Mouse (Mus musculus) ES-E14 (cell line): ENCODE data around the gene Cdk5r2. TPM values are rescaled to one million over a fixed set of nuclear protein-coding genes. Genes with fewer than 3 reads are reported as not detected.

Source experiments
- DNase-seq: peaks from one replicate; pipeline ENCODE4 v3.0.0-alpha.2; 2013; ENCODE audit warnings: low read depth, low spot score
- H3K27ac ChIP-seq: 2 replicates; pipeline ENCODE4 v1.5.1; 2012; ENCODE audit warnings: low read depth, mild to moderate bottlenecking, low read length, moderate library complexity, mixed read lengths; ENCODE audit not compliant: poor library complexity, insufficient read depth, severe bottlenecking
- H3K36me3 ChIP-seq: 2 replicates; pipeline ENCODE4 v1.6.1; 2012; ENCODE audit warnings: mild to moderate bottlenecking, low read length, moderate library complexity, mixed read lengths; ENCODE audit not compliant: control insufficient read depth, poor library complexity, insufficient read depth, severe bottlenecking
- H3K4me1 ChIP-seq, 2 experiments: fragments of 150-350 bp in 1 of 2; sonication (generic) in 1 of 2; 2 replicates each; pipeline ENCODE4 v1.6.1; 2012; ENCODE audit warnings: low read length in 2 of 2, mild to moderate bottlenecking in 1 of 2, mixed read lengths in 1 of 2; ENCODE audit not compliant: control insufficient read depth in 2 of 2, insufficient read depth in 2 of 2, poor library complexity in 1 of 2
- H3K4me3 ChIP-seq, 2 experiments: fragments of 150-350 bp in 1 of 2; sonication (generic) in 1 of 2; 2 replicates each; pipeline ENCODE4 v1.5.1; 2012; ENCODE audit warnings: low read length in 2 of 2, low read depth in 1 of 2, mild to moderate bottlenecking in 1 of 2, mixed read lengths in 1 of 2; ENCODE audit not compliant: insufficient read depth in 1 of 2, poor library complexity in 1 of 2, severe bottlenecking in 1 of 2
- H3K9ac ChIP-seq: 2 replicates; pipeline ENCODE4 v1.6.1; 2012; ENCODE audit warnings: low read depth, mild to moderate bottlenecking, low read length, mixed read lengths; ENCODE audit not compliant: poor library complexity, insufficient read depth, severe bottlenecking
- H3K9me3 ChIP-seq: fragments of 150-350 bp; sonication (generic); 2 replicates; pipeline ENCODE4 v1.6.1; 2012; ENCODE audit warnings: low read depth, mild to moderate bottlenecking, low read length; ENCODE audit not compliant: control insufficient read depth, insufficient read depth
- CHD2 ChIP-seq: IDR thresholded peaks from 2 replicates; pipeline ENCODE4 v1.6.1; 2014; ENCODE audit warnings: mild to moderate bottlenecking, low read depth, low read length, inconsistent platforms
- HCFC1 ChIP-seq: IDR thresholded peaks from 2 replicates; pipeline ENCODE4 v1.6.1; 2012; ENCODE audit warnings: low read length, inconsistent platforms, borderline replicate concordance; ENCODE audit not compliant: insufficient read depth
- MAFK ChIP-seq: IDR thresholded peaks from 2 replicates; pipeline ENCODE4 v1.6.1; 2014; ENCODE audit warnings: mild to moderate bottlenecking, low read depth, low read length, inconsistent platforms; ENCODE audit not compliant: insufficient read depth
- ZC3H11A ChIP-seq: IDR thresholded peaks from 2 replicates; pipeline ENCODE4 v1.6.1; 2012; ENCODE audit warnings: low read depth, mild to moderate bottlenecking, inconsistent platforms, low read length, borderline replicate concordance
- ZNF384 ChIP-seq: IDR thresholded peaks from 2 replicates; pipeline ENCODE4 v1.6.1; 2012; ENCODE audit warnings: low read depth, low read length, inconsistent platforms
- in situ Hi-C, 2 experiments: fragments of 600-800 bp; cut with MboI; formaldehyde crosslinking; loops; one replicate each; pipeline ENCODE4 v1.15.1; 2025; ENCODE audit warnings: low sequenced_read_pairs in 2 of 2, inconsistent platforms in 1 of 2; ENCODE audit not compliant: unreplicated experiment in 2 of 2
- total RNA-seq: library from RNA; depleted of rRNA; stranded (reverse); fragments of 300-350 nt; gene quantifications from 2 replicates; pipeline ENCODE4 v1.2.3, GENCODE M21; 2012

Cdk5r2 gene
- total RNA-seq, 1 experiment = 0.54 TPM

GRCm38 (mm10) chr1:74855156-74855555, 422 bp downstream of the Cdk5r2 start:
- no peaks in the 10 kb centered on the region for H3K36me3 ChIP-seq
- in situ Hi-C loops = loop anchor here in 1 of 2 experiments (10.0 kb wide), 2 partner anchors 50 to 80 kb away; partner anchors contain the start of gene Wnt6
- TF ChIP-seq HCFC1 (no peak), MAFK (no peak), ZNF384 (no peak), ZC3H11A (no peak), CHD2 (no peak)
- H3K27ac ChIP-seq = no peak overlapping the region
- H3K9me3 ChIP-seq = no peaks in the 10 kb centered on the region
- peak overlapping the region; percentile 47 for H3K9ac ChIP-seq
- DNase-seq = no peak
- peak overlapping the region; percentile 70 to 75 for H3K4me3 ChIP-seq
- H3K4me1 ChIP-seq = peaks cover 5 to 42% of the 10 kb centered on the region in 2 experiments; a peak in 3 of 4 replicates

GRCm38 (mm10) chr1:74855651-74856438, 1.1 kb downstream of the Cdk5r2 start:
- H3K27ac ChIP-seq = no peak overlapping the region
- in situ Hi-C loops = loop anchor here in 1 of 2 experiments (10.0 kb wide), 2 partner anchors 51 to 81 kb away; partner anchors contain the start of gene Wnt6
- DNase-seq = no peak
- peaks cover 5 to 36% of the 10 kb centered on the region in 2 experiments; a peak in 3 of 4 replicates for H3K4me1 ChIP-seq
- no peak overlapping the region for H3K9ac ChIP-seq
- TF ChIP-seq ZNF384 = no peak
- no peak for TF ChIP-seq CHD2
- no peak for TF ChIP-seq HCFC1
- no peak for TF ChIP-seq ZC3H11A
- TF ChIP-seq MAFK = no peak
- H3K36me3 ChIP-seq = no peaks in the 10 kb centered on the region
- H3K4me3 ChIP-seq = peak overlapping the region; percentile 37 to 75; a peak in 3 of 4 replicates
- no peaks in the 10 kb centered on the region for H3K9me3 ChIP-seq

- in situ Hi-C loops = loop anchor here in 1 of 2 experiments (10.0 kb wide), 2 partner anchors 52 to 82 kb away; partner anchors contain the start of gene Wnt6
- no peak overlapping the region for H3K9ac ChIP-seq
- no peak for TF ChIP-seq HCFC1
- TF ChIP-seq MAFK = no peak
- TF ChIP-seq ZC3H11A = no peak
- TF ChIP-seq ZNF384 = no peak
- TF ChIP-seq CHD2 = no peak
- H3K27ac ChIP-seq = no peak overlapping the region
- DNase-seq = no peak
- no peaks in the 10 kb centered on the region for H3K9me3 ChIP-seq
- H3K4me1 ChIP-seq = peaks cover 5 to 32% of the 10 kb centered on the region in 2 experiments; a peak in 3 of 4 replicates
- no peaks in the 10 kb centered on the region for H3K36me3 ChIP-seq
- peak overlapping the region; percentile 37 to 75; a peak in 3 of 4 replicates for H3K4me3 ChIP-seq
Measured at GRCm38 (mm10) chr1:74856439-74856720, 1.6 kb downstream of the Cdk5r2 start.

GRCm38 (mm10) chr1:74856791-74857190, 2.1 kb downstream of the Cdk5r2 start:
- H3K9ac ChIP-seq = no peak overlapping the region
- in situ Hi-C loops = loop anchor here in 1 of 2 experiments (10.0 kb wide), 2 partner anchors 52 to 82 kb away; partner anchors contain the start of gene Wnt6
- TF ChIP-seq CHD2 = no peak
- no peak for TF ChIP-seq MAFK
- TF ChIP-seq HCFC1 = no peak
- TF ChIP-seq ZNF384 = no peak
- TF ChIP-seq ZC3H11A = no peak

More at GRCm38 (mm10) chr1:74856791-74857190, 2.1 kb downstream of the Cdk5r2 start:
- H3K36me3 ChIP-seq = no peaks in the 10 kb centered on the region
- DNase-seq = no peak
- peaks cover 5 to 30% of the 10 kb centered on the region in 2 experiments; a peak in 3 of 4 replicates for H3K4me1 ChIP-seq
- no peaks in the 10 kb centered on the region for H3K9me3 ChIP-seq
- peak overlapping the region in 1 of 2 experiments; percentile 16; a peak in 2 of 4 replicates for H3K4me3 ChIP-seq
- no peak overlapping the region for H3K27ac ChIP-seq
